Mouse (Mus musculus) kidney, adult 9 months (tissue): ENCODE data around the gene Ctsw.

Experiments
- DNase-seq: peaks from one replicate; pipeline ENCODE4 v3.0.0; 2022

The Ctsw gene

DNA sequence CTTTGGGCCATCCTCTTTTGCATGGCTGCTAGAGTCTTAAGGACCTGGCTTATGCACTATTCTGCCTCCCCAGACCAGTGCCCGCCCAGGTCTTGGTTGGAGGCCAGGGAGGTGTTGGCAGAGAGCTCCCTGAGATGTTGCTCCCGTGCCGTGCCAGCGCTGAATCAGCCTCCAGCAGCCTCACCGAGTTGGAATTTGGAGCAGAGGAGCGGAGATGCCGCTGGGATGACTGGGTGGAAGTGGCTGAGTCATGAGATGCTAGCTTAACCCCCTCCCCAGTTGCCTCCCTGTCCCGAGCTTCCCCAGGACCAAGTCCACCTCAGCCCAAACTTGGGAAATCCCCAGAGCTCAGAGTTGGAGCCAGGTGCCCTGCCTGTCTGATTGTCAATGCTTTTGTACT lies 38.5 kb downstream of the Ctsw start:
- peak; percentile 88 for DNase-seq

DNA sequence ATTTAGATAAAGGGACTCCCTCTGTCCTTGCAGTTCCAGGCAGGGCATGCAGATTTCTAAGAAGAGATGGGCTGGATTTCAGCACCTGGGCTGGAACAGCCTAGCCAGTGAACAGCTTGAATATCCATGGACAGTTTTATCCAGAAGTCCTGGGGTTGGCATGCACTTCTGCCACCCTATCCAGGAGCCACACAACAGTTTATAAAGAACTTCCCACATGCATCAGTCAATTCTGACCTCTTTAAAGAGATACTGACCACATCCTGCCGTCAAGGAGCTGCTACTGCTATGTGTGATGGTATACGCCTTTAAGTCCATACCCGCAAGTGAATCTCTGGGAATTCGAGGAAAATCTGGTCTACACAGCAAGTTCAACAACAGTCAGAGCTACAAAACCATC lies 39.1 kb downstream of the Ctsw start:
- DNase-seq: no peak

DNA sequence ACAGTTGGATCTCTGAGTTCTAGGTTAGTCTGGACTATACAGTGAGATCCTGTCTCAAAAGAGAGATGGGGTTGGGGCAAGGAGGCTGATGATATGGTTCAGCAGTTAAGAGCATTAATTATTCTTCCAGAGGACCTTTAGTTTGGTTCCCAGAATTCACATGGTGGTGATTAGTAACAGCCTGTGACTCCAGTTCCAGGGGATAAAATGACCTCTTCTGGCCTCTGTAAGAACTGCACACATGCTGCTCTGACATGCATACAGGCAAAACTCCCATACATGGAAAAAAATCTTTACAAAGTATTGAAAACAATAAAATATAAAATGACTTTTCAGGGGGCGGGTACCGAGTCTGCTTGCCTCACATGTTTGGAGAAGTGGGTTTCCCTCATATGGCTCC lies 40.2 kb downstream of the Ctsw start:
- peak; percentile 76 for DNase-seq

DNA sequence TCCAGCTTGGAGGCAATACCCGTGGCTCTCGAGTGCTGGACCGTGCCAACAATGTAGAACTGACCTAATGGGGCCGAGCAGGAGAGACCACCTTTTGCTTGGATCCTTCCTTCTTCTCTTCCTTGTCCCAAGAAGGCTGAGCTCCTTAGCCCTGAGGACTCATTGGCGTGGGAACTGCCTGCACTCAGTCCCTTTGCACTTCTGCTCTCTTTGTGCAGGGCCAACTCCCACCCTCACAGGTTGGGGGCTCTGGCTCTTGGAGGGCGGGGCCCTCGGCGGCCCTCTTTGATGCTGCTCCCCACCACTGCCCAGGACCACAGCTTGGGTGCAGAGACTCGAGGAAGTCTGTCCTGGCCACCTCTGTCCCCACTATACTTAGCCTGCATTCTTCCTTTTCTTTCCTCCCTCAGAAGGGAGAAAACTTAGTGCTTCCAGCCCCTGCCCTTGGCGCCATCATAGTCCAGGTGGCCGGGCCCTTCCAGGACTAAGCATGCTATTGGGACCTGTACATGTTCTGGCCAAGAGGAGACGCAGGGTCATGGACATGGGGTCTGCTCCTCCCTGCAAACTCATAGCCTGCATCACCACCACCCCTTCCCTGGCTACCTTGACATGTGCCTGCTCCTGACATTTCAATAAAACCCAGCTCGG lies 41.5 kb downstream of the Ctsw start:
- peak; percentile 26 for DNase-seq

DNA sequence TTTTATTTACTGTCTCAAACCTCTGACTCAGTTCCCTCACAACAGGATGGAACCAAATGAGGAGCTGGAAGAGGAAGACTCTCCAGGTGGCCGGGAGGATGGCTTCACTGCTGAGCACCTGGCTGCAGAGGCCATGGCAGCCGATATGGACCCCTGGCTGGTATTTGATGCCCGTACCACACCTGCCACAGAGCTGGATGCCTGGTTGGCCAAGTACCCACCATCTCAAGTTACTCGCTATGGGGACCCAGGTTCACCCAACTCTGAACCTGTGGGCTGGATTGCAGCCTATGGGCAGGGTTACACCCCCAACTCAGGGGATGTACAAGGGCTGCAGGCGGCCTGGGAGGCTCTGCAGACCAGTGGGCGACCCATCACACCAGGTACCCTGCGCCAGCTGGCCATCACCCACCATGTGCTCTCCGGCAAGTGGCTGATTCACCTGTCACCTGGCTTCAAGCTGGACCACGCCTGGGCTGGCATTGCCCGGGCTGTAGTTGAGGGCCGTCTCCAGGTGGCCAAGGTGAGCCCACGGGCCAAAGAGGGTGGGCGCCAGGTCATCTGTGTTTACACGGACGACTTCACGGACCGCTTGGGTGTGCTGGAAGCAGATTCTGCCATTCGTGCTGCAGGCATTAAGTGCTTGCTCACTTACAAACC lies 42.3 kb downstream of the Ctsw start:
- DNase-seq: peak; percentile 27

DNA sequence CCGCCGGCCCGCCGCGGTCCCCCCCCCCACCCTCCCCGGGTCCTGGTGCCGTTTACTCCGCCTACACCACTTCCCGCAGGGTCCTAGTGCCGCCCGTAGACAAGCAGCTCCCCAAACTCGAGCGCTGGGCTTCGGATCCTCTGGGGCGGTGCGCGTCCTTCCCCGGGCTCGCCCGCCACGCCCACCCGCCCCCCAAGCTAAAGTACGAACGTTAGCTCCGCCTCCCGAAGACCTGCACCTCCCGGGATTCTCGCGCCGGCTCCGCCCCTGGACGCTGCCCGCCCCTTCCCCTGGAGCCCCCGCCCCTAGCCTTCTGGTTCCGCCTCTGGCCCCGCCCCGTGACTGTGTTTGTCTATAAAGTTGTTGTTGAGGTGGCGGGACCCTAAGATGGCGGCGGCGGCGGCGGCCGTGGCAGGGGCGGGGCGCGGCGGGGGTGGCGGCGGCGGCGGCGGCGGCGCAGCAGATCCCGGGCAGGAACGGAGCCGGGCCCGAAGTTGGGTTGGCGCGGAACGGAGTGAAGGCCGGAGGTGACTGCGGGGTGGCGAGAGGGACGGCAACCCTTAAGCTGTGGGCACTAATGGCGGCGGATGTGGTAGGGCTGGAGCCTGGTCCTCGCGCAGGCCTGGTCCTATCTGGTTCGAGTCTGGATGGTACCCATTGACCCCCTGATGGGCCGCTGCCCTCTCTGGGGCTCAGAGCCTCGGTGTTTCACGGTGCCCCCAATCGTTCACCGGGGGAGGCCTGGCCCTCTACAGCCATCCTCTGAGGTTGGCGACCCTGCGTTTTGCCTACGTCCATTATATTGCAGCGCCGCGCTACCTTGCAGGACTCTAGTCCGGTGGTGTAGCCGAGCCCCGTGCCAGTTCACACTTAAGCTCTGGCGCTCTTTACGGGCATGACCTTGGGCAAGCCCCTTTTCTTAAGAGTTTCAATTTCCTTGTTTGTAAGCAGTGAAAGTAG lies 43.2 kb downstream of the Ctsw start, which contains the start of the genes Drap1 and AI837181:
Drap1 (minus strand) TSS at position 198 of the 960 bp plus-strand sequence.
AI837181 (plus strand) TSS at position 363 of the 960 bp plus-strand sequence.
- peak; percentile 90 for DNase-seq

DNA sequence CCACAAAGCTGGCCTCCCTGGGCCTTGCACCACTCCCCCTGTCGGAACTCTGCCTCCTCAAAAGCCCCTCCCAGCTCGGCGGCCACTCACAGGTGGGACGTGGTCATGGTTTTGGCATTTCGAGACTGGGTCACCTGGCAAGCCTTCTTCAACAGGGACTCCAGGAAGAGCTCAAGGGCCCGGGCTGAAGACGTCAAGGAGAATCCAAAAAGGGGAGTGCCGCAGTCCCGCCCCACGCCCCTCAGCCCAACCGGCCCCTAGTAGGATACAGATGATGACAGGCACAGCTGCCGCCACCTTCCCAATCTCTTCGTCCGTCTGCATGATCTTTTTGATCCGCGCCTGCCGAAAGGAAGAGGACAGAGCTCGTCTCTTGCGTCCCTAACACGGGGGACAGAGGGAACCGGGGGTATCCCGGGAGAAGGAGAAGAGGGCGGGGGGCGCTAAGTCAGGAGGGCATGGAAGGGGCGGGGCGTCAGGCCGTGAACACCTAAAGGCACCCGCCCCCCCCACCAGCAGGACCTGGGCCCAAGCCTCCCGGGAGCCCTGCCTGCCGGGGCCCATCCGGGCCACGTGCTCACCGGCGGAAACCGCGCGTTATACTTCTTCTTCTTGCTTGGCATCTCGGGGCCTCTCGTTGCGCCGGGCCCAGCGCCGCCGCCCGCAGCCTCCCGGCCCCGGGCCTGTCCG lies 44.1 kb downstream of the Ctsw start:
- peak; percentile 74 for DNase-seq

DNA sequence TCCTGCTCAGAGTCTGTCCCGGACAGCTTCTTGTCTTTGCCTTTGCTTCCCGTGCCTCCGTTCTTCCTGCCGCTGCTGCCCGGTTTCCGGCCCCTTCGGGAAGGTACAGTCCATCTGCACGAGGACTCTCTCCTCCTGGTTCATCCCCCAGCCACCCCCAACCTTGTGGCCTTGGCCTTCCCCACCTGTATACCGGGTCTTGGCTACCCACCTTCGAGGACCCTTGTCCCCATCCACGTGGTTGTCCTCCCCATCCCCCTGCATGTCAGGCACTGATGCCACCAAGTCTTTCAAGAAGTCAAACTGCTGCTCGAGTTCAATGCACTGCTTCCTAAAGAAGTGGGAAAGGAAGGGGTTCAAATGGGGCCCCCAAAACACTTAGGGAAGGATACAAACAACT lies 44.7 kb downstream of the Ctsw start:
- DNase-seq: peak; percentile 29

DNA sequence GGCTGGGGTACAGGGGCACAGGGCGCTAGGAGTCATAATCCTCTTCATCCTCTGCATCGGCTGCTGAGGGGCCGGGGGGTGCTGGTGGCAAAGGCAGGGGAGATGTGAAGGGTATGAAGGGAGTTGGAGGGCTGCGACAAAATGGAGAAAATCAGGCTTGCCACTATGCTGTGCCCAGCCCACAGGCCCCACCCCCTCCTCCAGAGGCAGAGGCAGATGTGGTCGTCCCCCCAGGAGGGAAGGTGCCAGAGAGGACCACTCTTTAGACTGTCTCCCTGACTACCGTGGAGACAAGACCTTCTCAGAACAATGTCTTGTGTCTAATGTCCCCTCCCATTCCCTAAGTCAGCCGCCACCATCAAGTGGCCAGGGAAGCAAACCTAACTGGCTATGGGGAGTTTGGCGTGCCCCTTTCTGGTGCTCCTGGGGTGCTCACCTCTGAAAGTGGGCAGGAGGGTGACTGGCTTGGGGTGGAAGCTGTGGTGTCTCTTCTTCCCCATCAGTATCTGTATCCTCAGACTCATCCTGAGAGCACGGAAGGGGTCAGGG lies 45.3 kb downstream of the Ctsw start:
- peak; percentile 17 for DNase-seq

DNA sequence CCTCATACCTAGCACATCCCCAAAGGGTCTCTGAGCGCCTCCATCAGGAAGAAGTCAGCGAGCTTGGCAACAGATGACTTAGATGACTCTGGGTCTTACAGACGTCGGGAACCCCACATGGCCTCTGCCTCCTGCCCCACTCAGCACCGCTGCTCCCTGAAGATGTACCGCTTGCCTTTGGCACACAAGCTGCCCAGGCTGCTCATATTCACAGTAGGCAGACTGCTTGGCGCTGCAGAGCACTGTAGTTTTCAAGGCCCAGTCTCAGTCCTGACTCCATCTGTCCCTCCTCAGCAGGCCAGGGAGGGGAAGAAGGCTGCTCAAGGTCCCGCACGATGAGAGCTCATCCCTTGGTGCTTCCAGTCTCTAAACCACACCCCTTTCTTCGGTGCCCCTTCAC lies 46.0 kb downstream of the Ctsw start:
- DNase-seq: peak; percentile 14

DNA sequence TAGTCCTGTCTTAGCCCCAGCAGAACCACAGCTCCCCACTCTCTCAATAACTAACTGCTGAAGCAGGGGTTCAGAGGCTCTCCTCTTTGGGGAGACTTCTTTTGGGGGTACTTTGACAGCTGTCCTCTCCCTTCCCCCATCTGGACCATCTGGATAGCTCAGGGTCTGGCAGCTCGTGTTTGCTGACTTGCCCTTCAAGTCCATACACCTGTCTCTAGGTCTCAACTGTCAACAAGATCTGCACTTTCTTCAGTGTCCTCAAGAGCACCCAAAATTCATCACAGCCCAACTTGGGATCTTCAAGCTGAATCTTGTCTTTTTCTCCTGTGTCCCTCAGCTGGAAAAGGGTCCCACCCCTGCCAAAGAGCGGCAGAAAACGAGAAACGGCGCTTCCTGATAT lies 46.5 kb downstream of the Ctsw start:
- DNase-seq: no peak

DNA sequence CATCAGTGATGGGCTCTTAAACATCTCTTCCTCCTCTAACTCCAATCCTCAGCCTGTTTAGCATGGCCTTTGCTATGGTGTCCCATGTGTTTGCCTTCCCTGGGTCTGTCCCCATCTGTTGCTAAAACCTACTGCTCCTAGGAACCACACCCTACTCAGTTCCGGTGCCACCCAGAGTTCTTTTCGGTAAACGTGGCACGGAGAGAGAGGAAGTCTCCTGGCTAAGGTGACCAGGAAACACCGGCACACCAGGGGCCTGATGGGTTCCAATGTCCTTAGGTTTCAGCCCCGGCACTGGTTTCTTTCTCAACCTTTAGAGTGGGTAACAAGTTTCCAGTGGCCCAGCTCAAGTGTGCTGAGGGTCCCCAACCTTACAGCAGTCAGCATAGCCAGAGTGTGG lies 47.7 kb downstream of the Ctsw start:
- DNase-seq: no peak

DNA sequence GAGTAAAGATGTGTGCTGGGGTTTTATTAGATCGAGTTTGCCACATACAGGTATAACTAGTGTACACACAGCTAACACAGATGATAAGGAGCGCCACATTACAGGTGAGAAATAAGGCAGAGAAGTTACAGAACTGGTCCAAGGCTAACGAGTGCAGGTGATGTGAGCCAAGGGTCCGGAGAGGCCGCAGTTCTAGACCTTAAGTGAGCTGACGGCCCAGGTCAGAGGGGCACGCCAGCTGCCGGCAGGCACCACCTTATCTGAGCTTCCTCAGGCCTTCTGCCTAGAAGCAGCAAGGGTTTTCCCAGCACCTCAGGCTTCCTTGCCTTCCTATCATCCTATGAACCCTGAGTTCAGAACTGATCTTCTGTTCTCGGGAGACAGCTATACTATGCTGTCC lies 48.7 kb downstream of the Ctsw start:
- no peak for DNase-seq

DNA sequence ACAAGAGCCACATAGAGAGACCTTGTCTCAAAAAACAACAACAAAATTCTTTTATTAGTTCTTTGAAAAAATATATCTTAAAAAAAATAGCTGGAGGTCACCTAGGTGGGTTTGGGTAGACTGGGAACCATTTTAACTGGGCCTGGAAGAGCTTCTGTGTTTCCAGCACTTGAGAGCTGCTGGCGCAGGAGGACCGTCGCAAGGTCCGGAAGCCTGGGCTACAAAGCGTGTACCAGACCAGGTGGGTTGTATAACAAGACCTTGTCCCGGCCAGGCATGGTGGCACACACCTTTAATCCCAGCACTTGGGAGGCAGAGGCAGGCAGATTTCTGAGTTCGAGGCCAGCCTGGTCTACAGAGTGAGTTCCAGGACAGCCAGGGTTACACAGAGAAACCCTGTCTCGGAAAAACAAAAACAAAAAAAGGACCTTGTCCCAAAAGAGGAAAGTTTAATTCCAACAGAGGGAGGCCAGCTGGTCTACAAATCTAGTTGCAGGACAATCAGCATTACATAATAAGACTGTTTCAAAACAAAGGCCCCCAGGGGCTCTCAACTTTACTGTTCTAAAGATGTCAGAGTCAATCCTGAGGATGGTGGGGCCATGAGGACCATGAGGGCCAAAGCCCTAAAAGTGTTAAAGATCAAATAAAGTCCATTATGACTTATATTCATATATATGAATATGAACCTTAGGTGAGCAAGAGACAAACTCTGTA lies 49.4 kb downstream of the Ctsw start:
- DNase-seq: peak; percentile 28
